Mouse (Mus musculus): ENCODE data around the gene Edem1. TPM values are rescaled to one million over a fixed set of nuclear protein-coding genes. Genes with fewer than 3 reads are reported as not detected.

Edem1 gene
- polyA plus RNA-seq, 1 experiment from 2014 or later: 24.9 TPM

DNA sequence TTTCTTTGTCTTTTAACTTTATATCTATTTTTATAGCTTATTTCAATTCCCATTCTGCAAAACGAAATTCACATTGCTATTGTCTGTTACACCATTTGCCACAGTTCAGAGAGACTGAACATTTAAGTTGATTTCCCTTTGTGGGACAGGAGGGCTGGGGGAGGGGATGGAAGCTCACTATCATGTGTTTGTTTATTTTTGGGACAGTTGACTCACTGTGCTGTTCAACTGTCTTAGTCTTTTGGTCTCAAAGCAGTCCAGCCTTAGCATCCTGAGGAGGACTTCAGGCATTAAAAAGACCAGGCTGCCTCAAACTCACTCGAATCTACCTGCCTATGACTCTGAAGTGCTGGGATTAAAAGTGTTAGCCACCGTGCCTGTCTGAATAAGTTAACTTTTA lies 2.4 kb upstream of the Edem1 start:
- 62% methylated on average over 3 of the region's 3 CpGs for WGBS
- no peak for ATAC-seq (replicated peaks; ENCODE audit: extremely low read depth, insufficient read depth, low FRiP score)

DNA sequence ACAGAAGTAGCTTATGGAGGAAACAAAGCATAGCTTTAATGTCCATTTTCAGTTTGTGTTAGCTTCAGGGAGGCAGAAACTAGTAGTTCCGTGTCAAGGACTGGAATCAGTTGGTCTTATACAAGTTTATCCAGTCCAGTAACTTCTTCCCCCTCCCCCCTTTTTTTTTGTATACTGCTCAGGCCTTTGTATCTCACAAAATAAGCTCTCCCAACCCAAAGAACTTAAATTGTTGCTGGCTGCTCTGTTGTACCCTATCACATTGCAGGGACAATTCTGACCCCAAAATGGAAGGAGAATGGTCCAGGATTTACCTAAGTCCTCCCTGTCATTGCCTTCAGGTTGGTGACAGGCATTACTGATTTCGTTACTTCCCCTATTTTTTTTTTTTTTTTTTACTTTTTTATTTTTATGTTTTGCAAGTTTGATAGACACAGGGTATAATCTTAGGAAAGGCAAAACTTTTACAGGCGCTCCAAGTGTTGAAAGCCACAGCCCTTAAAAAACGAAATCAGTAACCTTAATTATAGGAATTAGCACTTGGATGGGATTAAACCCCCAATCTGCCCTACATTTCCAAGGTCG lies 1.0 kb upstream of the Edem1 start:
- H3K36me3 ChIP-seq (ENCODE audit: control insufficient read depth, insufficient read depth): peaks cover 12% of the 10 kb centered on the region; the same call in 1 of the 2 replicates
- H3K9ac ChIP-seq (ENCODE audit: low read length): peak overlapping the region; percentile 67
- 27% methylated on average over 5 of the region's 5 CpGs for WGBS
- ATAC-seq (replicated peaks; ENCODE audit: extremely low read depth, insufficient read depth, low FRiP score): no peak
- no peaks in the 10 kb centered on the region for H3K27me3 ChIP-seq (ENCODE audit: control insufficient read depth, insufficient read depth, low read length)
- H3K4me3 ChIP-seq (ENCODE audit: low read length): peak overlapping the region; percentile 97
- peaks cover 16% of the 10 kb centered on the region for H3K4me1 ChIP-seq (ENCODE audit: control insufficient read depth, insufficient read depth, low read length)
- peak overlapping the region; percentile 43; the same call in 1 of the 2 replicates for H3K27ac ChIP-seq (ENCODE audit: low read length)
- H3K9me3 ChIP-seq (replicated peaks; ENCODE audit: control insufficient read depth, low read length): no peaks in the 10 kb centered on the region
- peak overlapping the region; percentile 94 for H3K4me2 ChIP-seq (ENCODE audit: low read depth, low read length)

More for the DNA sequence above, 2.4 kb upstream of the Edem1 start:
- H3K4me1 ChIP-seq (ENCODE audit: control insufficient read depth, insufficient read depth, low read length): peaks cover 16% of the 10 kb centered on the region
- no peak overlapping the region for H3K9ac ChIP-seq (ENCODE audit: low read length)
- peaks cover 13% of the 10 kb centered on the region for H3K36me3 ChIP-seq (ENCODE audit: control insufficient read depth, insufficient read depth)
- no peaks in the 10 kb centered on the region for H3K27me3 ChIP-seq (ENCODE audit: control insufficient read depth, insufficient read depth, low read length)
- H3K9me3 ChIP-seq (replicated peaks; ENCODE audit: control insufficient read depth, low read length): no peaks in the 10 kb centered on the region
- H3K4me3 ChIP-seq (ENCODE audit: low read length): no peak overlapping the region
- H3K4me2 ChIP-seq (ENCODE audit: low read depth, low read length): no peak overlapping the region
- H3K27ac ChIP-seq (ENCODE audit: low read length): no peak overlapping the region

GRCm38 (mm10) chr6:108828872-108829271 lies 431 bp downstream of the Edem1 start:
- Histone ChIP-seq H3K4me2 (ENCODE audit: low read depth, low read length) (peak overlapping the region; percentile 94), H3K4me1 (ENCODE audit: control insufficient read depth, insufficient read depth, low read length) (peaks cover 16% of the 10 kb centered on the region), H3K27me3 (ENCODE audit: control insufficient read depth, insufficient read depth, low read length) (no peaks in the 10 kb centered on the region), H3K9ac (ENCODE audit: low read length) (peak overlapping the region; percentile 94), H3K4me3 (ENCODE audit: low read length) (peak overlapping the region; percentile 97), H3K9me3 (replicated peaks; ENCODE audit: control insufficient read depth, low read length) (no peaks in the 10 kb centered on the region), H3K27ac (ENCODE audit: low read length) (peak overlapping the region; percentile 84), H3K36me3 (ENCODE audit: control insufficient read depth, insufficient read depth) (peaks cover 2% of the 10 kb centered on the region; the same call in 1 of the 2 replicates)
- ATAC-seq (replicated peaks; ENCODE audit: extremely low read depth, insufficient read depth, low FRiP score): peak; percentile 34
- under 1% methylated on average over 56 of the region's 56 CpGs for WGBS

GRCm38 (mm10) chr6:108829386-108830370 lies 1.2 kb downstream of the Edem1 start:
- Histone ChIP-seq H3K27ac (ENCODE audit: low read length) (peak overlapping the region; percentile 84), H3K4me2 (ENCODE audit: low read depth, low read length) (peak overlapping the region; percentile 94), H3K4me1 (ENCODE audit: control insufficient read depth, insufficient read depth, low read length) (peaks cover 14% of the 10 kb centered on the region), H3K36me3 (ENCODE audit: control insufficient read depth, insufficient read depth) (peaks cover 2% of the 10 kb centered on the region; the same call in 1 of the 2 replicates), H3K4me3 (ENCODE audit: low read length) (peak overlapping the region; percentile 97), H3K27me3 (ENCODE audit: control insufficient read depth, insufficient read depth, low read length) (no peaks in the 10 kb centered on the region), H3K9me3 (replicated peaks; ENCODE audit: control insufficient read depth, low read length) (no peaks in the 10 kb centered on the region), H3K9ac (ENCODE audit: low read length) (peak overlapping the region; percentile 94)
- WGBS: 16% methylated on average over 22 of the region's 22 CpGs
- no peak for ATAC-seq (replicated peaks; ENCODE audit: extremely low read depth, insufficient read depth, low FRiP score)

DNA sequence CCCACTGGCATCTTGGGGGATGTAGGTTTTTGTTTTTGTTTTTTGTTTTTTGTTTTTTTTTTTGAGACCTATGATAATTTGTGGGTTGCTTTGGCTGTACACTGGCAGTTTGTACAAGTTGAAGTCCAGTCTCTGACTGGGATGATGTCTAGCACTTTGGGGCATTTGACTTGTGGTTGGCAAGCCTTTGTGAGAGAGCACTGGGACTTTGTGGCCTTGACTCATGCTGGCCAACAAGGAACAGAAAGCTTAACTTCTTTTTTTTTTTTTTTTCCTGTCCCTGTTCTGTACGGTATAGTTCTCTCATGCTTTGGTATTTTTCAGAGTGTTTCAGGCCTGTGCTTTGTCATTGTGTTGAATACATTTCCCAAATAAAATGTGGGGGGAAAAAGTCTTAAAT lies 3.7 kb downstream of the Edem1 start:
- Histone ChIP-seq H3K9ac (ENCODE audit: low read length) (no peak overlapping the region), H3K4me1 (ENCODE audit: control insufficient read depth, insufficient read depth, low read length) (peaks cover 10% of the 10 kb centered on the region), H3K4me2 (ENCODE audit: low read depth, low read length) (no peak overlapping the region), H3K4me3 (ENCODE audit: low read length) (no peak overlapping the region), H3K27me3 (ENCODE audit: control insufficient read depth, insufficient read depth, low read length) (no peaks in the 10 kb centered on the region), H3K27ac (ENCODE audit: low read length) (no peak overlapping the region), H3K9me3 (replicated peaks; ENCODE audit: control insufficient read depth, low read length) (no peaks in the 10 kb centered on the region), H3K36me3 (ENCODE audit: control insufficient read depth, insufficient read depth) (peaks cover 2% of the 10 kb centered on the region; the same call in 1 of the 2 replicates)
- no peak for ATAC-seq (replicated peaks; ENCODE audit: extremely low read depth, insufficient read depth, low FRiP score)
- 77% methylated on average over 1 of the region's 1 CpGs for WGBS

DNA sequence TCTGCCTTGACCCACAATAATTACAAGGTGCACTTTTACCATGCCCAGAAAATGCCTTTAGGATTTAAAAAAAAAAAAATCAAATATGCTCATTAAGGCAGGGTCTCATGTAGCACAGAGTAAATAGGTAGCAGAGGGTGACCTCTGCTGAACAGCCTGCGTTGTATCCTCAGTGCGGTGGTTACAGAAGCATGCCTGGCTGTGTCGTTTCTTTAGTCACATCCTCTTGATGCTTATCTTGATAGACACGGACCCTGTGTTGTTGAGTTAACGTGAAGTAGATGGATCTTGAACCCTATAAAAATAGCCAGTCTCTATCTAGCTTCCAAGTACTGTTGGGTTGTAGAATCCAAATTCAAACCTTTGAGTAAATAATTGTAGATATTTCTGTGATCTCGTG lies 4.5 kb downstream of the Edem1 start:
- ATAC-seq (replicated peaks; ENCODE audit: extremely low read depth, insufficient read depth, low FRiP score): no peak
- no peak overlapping the region for H3K9ac ChIP-seq (ENCODE audit: low read length)
- WGBS: 45% methylated on average over 6 of the region's 6 CpGs
- peaks cover 2% of the 10 kb centered on the region; the same call in 1 of the 2 replicates for H3K36me3 ChIP-seq (ENCODE audit: control insufficient read depth, insufficient read depth)
- H3K27me3 ChIP-seq (ENCODE audit: control insufficient read depth, insufficient read depth, low read length): no peaks in the 10 kb centered on the region
- H3K4me3 ChIP-seq (ENCODE audit: low read length): no peak overlapping the region
- no peak overlapping the region for H3K4me2 ChIP-seq (ENCODE audit: low read depth, low read length)
- H3K27ac ChIP-seq (ENCODE audit: low read length): no peak overlapping the region
- H3K9me3 ChIP-seq (replicated peaks; ENCODE audit: control insufficient read depth, low read length): no peaks in the 10 kb centered on the region
- H3K4me1 ChIP-seq (ENCODE audit: control insufficient read depth, insufficient read depth, low read length): peaks cover 8% of the 10 kb centered on the region

- Histone ChIP-seq H3K4me1 (ENCODE audit: control insufficient read depth, insufficient read depth, low read length) (peaks cover 8% of the 10 kb centered on the region), H3K27me3 (ENCODE audit: control insufficient read depth, insufficient read depth, low read length) (no peaks in the 10 kb centered on the region), H3K4me3 (ENCODE audit: low read length) (no peak overlapping the region), H3K27ac (ENCODE audit: low read length) (no peak overlapping the region), H3K36me3 (ENCODE audit: control insufficient read depth, insufficient read depth) (peaks cover 2% of the 10 kb centered on the region; the same call in 1 of the 2 replicates), H3K9me3 (replicated peaks; ENCODE audit: control insufficient read depth, low read length) (no peaks in the 10 kb centered on the region), H3K9ac (ENCODE audit: low read length) (no peak overlapping the region), H3K4me2 (ENCODE audit: low read depth, low read length) (no peak overlapping the region)
- WGBS: 59% methylated on average over 8 of the region's 8 CpGs
- ATAC-seq (replicated peaks; ENCODE audit: extremely low read depth, insufficient read depth, low FRiP score): no peak
Observed at GRCm38 (mm10) chr6:108833963-108834697, 5.7 kb downstream of the Edem1 start.

GRCm38 (mm10) chr6:108835765-108836691 lies 7.6 kb downstream of the Edem1 start:
- no peak overlapping the region for H3K9ac ChIP-seq (ENCODE audit: low read length)
- no peaks in the 10 kb centered on the region; the same call in 1 of the 2 replicates for H3K4me1 ChIP-seq (ENCODE audit: control insufficient read depth, insufficient read depth, low read length)
- no peak overlapping the region for H3K4me3 ChIP-seq (ENCODE audit: low read length)
- H3K9me3 ChIP-seq (replicated peaks; ENCODE audit: control insufficient read depth, low read length): no peaks in the 10 kb centered on the region
- peak; percentile 69 for ATAC-seq (replicated peaks; ENCODE audit: extremely low read depth, insufficient read depth, low FRiP score)
- H3K36me3 ChIP-seq (ENCODE audit: control insufficient read depth, insufficient read depth): peaks cover 10% of the 10 kb centered on the region; the same call in 1 of the 2 replicates
- WGBS: 74% methylated on average over 16 of the region's 16 CpGs
- peak overlapping the region; percentile 57 for H3K27ac ChIP-seq (ENCODE audit: low read length)
- no peak overlapping the region for H3K4me2 ChIP-seq (ENCODE audit: low read depth, low read length)
- no peaks in the 10 kb centered on the region for H3K27me3 ChIP-seq (ENCODE audit: control insufficient read depth, insufficient read depth, low read length)
